Mouse (Mus musculus) small intestine, adult 2 months (tissue): ENCODE measurements around the gene Mpp1.

Source experiments
- CTCF ChIP-seq: fragments of 200-500 bp; IDR thresholded peaks from 2 replicates; pipeline ENCODE4 v1.5.1; 2012; ENCODE audit warnings: low read depth, mild to moderate bottlenecking, control low read depth, inconsistent platforms, low read length, moderate library complexity, mixed read lengths; ENCODE audit not compliant: insufficient replicate concordance, insufficient read length; ENCODE audit errors: extremely low read depth
- POLR2A ChIP-seq: fragments of 200-500 bp; IDR thresholded peaks from 2 replicates; pipeline ENCODE4 v1.6.1; 2012; ENCODE audit warnings: low read depth, mild to moderate bottlenecking, control low read depth, inconsistent platforms, low read length, moderate library complexity

- TF ChIP-seq CTCF (no peak), POLR2A (no peak)
Measured at GRCm38 (mm10) chrX:75137729-75138128, 6.9 kb upstream of the Mpp1 start.
